Mouse (Mus musculus): ENCODE results near the gene Gna14. TPM values are rescaled to one million over a fixed set of nuclear protein-coding genes. Genes with fewer than 3 reads are reported as not detected.

Gene Gna14
- polyA plus RNA-seq, 1 experiment from 2014 or later, result 0.66 TPM

- H3K27me3 ChIP-seq (ENCODE audit: control insufficient read depth, insufficient read depth, low read length), result no peaks in the 10 kb centered on the region
- no peaks in the 10 kb centered on the region for H3K9me3 ChIP-seq (ENCODE audit: control insufficient read depth, low read length)
- no peak for ATAC-seq (ENCODE audit: low read depth)
- no peak overlapping the region for H3K27ac ChIP-seq (ENCODE audit: low read depth, low read length)
- H3K4me3 ChIP-seq (ENCODE audit: low read depth, low read length), result no peak overlapping the region
- WGBS, result 93% methylated on average over 6 of the region's 6 CpGs
- no peaks in the 10 kb centered on the region for H3K4me1 ChIP-seq (ENCODE audit: control insufficient read depth, insufficient read depth, low read length)
- no peak overlapping the region for H3K4me2 ChIP-seq (ENCODE audit: low read depth, low read length)
- H3K36me3 ChIP-seq (ENCODE audit: control insufficient read depth, insufficient read depth, low read length), result no peaks in the 10 kb centered on the region
- H3K9ac ChIP-seq (replicated peaks; ENCODE audit: low read depth, low read length), result no peak overlapping the region
Observed at GRCm38 (mm10) chr19:16446612-16447011, 11.1 kb downstream of the Gna14 start.

- no peaks in the 10 kb centered on the region for H3K4me1 ChIP-seq (ENCODE audit: control insufficient read depth, insufficient read depth, low read length)
- H3K27ac ChIP-seq (ENCODE audit: low read depth, low read length), result no peak overlapping the region
- no peaks in the 10 kb centered on the region for H3K36me3 ChIP-seq (ENCODE audit: control insufficient read depth, insufficient read depth, low read length)
- H3K27me3 ChIP-seq (ENCODE audit: control insufficient read depth, insufficient read depth, low read length), result no peaks in the 10 kb centered on the region
- no peak overlapping the region for H3K9ac ChIP-seq (replicated peaks; ENCODE audit: low read depth, low read length)
- no peak overlapping the region for H3K4me3 ChIP-seq (ENCODE audit: low read depth, low read length)
- H3K4me2 ChIP-seq (ENCODE audit: low read depth, low read length), result no peak overlapping the region
- 71% methylated on average over 6 of the region's 6 CpGs for WGBS
- peak; percentile 46; the same call in 1 of the 2 replicates for ATAC-seq (ENCODE audit: low read depth)
- H3K9me3 ChIP-seq (ENCODE audit: control insufficient read depth, low read length), result no peaks in the 10 kb centered on the region
Observed at GRCm38 (mm10) chr19:16447832-16448621, 12.5 kb downstream of the Gna14 start.

GRCm38 (mm10) chr19:16448796-16449195 lies 13.2 kb downstream of the Gna14 start:
- Histone ChIP-seq H3K27ac (ENCODE audit: low read depth, low read length) (no peak overlapping the region), H3K9ac (replicated peaks; ENCODE audit: low read depth, low read length) (no peak overlapping the region), H3K27me3 (ENCODE audit: control insufficient read depth, insufficient read depth, low read length) (no peaks in the 10 kb centered on the region), H3K4me2 (ENCODE audit: low read depth, low read length) (no peak overlapping the region), H3K9me3 (ENCODE audit: control insufficient read depth, low read length) (no peaks in the 10 kb centered on the region), H3K4me1 (ENCODE audit: control insufficient read depth, insufficient read depth, low read length) (no peaks in the 10 kb centered on the region), H3K36me3 (ENCODE audit: control insufficient read depth, insufficient read depth, low read length) (no peaks in the 10 kb centered on the region), H3K4me3 (ENCODE audit: low read depth, low read length) (no peak overlapping the region)
- WGBS, result 79% methylated on average over 5 of the region's 5 CpGs
- ATAC-seq (ENCODE audit: low read depth), result no peak

GRCm38 (mm10) chr19:16450824-16451223 lies 15.3 kb downstream of the Gna14 start:
- no peak overlapping the region for H3K27ac ChIP-seq (ENCODE audit: low read depth, low read length)
- no peak for ATAC-seq (ENCODE audit: low read depth)
- no peak overlapping the region for H3K4me3 ChIP-seq (ENCODE audit: low read depth, low read length)
- no peak overlapping the region for H3K9ac ChIP-seq (replicated peaks; ENCODE audit: low read depth, low read length)
- no peaks in the 10 kb centered on the region for H3K4me1 ChIP-seq (ENCODE audit: control insufficient read depth, insufficient read depth, low read length)
- WGBS, result 78% methylated on average over 3 of the region's 3 CpGs
- no peak overlapping the region for H3K4me2 ChIP-seq (ENCODE audit: low read depth, low read length)
- no peaks in the 10 kb centered on the region for H3K27me3 ChIP-seq (ENCODE audit: control insufficient read depth, insufficient read depth, low read length)
- H3K9me3 ChIP-seq (ENCODE audit: control insufficient read depth, low read length), result no peaks in the 10 kb centered on the region
- no peaks in the 10 kb centered on the region for H3K36me3 ChIP-seq (ENCODE audit: control insufficient read depth, insufficient read depth, low read length)

- WGBS, result 82% methylated on average over 2 of the region's 2 CpGs
- no peaks in the 10 kb centered on the region for H3K4me1 ChIP-seq (ENCODE audit: control insufficient read depth, insufficient read depth, low read length)
- no peak overlapping the region for H3K4me2 ChIP-seq (ENCODE audit: low read depth, low read length)
- H3K36me3 ChIP-seq (ENCODE audit: control insufficient read depth, insufficient read depth, low read length), result no peaks in the 10 kb centered on the region
- no peak for ATAC-seq (ENCODE audit: low read depth)
- H3K9ac ChIP-seq (replicated peaks; ENCODE audit: low read depth, low read length), result no peak overlapping the region
- H3K9me3 ChIP-seq (ENCODE audit: control insufficient read depth, low read length), result no peaks in the 10 kb centered on the region
- no peaks in the 10 kb centered on the region for H3K27me3 ChIP-seq (ENCODE audit: control insufficient read depth, insufficient read depth, low read length)
- H3K4me3 ChIP-seq (ENCODE audit: low read depth, low read length), result no peak overlapping the region
- H3K27ac ChIP-seq (ENCODE audit: low read depth, low read length), result no peak overlapping the region
Observed at GRCm38 (mm10) chr19:16456181-16456580, 20.6 kb downstream of the Gna14 start.

GRCm38 (mm10) chr19:16457127-16457526 lies 21.6 kb downstream of the Gna14 start:
- 91% methylated on average over 6 of the region's 6 CpGs for WGBS
- ATAC-seq (ENCODE audit: low read depth), result no peak
- Histone ChIP-seq H3K9ac (replicated peaks; ENCODE audit: low read depth, low read length) (no peak overlapping the region), H3K4me1 (ENCODE audit: control insufficient read depth, insufficient read depth, low read length) (no peaks in the 10 kb centered on the region), H3K4me3 (ENCODE audit: low read depth, low read length) (no peak overlapping the region), H3K27ac (ENCODE audit: low read depth, low read length) (no peak overlapping the region), H3K27me3 (ENCODE audit: control insufficient read depth, insufficient read depth, low read length) (no peaks in the 10 kb centered on the region), H3K4me2 (ENCODE audit: low read depth, low read length) (no peak overlapping the region), H3K36me3 (ENCODE audit: control insufficient read depth, insufficient read depth, low read length) (no peaks in the 10 kb centered on the region), H3K9me3 (ENCODE audit: control insufficient read depth, low read length) (no peaks in the 10 kb centered on the region)

GRCm38 (mm10) chr19:16459317-16459716 lies 23.8 kb downstream of the Gna14 start:
- no peak for ATAC-seq (ENCODE audit: low read depth)
- WGBS, result 42% methylated on average over 5 of the region's 5 CpGs
- Histone ChIP-seq H3K4me3 (ENCODE audit: low read depth, low read length) (no peak overlapping the region), H3K36me3 (ENCODE audit: control insufficient read depth, insufficient read depth, low read length) (no peaks in the 10 kb centered on the region), H3K9ac (replicated peaks; ENCODE audit: low read depth, low read length) (no peak overlapping the region), H3K4me2 (ENCODE audit: low read depth, low read length) (no peak overlapping the region), H3K9me3 (ENCODE audit: control insufficient read depth, low read length) (no peaks in the 10 kb centered on the region), H3K27ac (ENCODE audit: low read depth, low read length) (no peak overlapping the region), H3K4me1 (ENCODE audit: control insufficient read depth, insufficient read depth, low read length) (no peaks in the 10 kb centered on the region), H3K27me3 (ENCODE audit: control insufficient read depth, insufficient read depth, low read length) (no peaks in the 10 kb centered on the region)

- ATAC-seq (ENCODE audit: low read depth), result no peak
- 54% methylated on average over 6 of the region's 6 CpGs for WGBS
Observed at GRCm38 (mm10) chr19:16460292-16460691, 24.7 kb downstream of the Gna14 start.

GRCm38 (mm10) chr19:16460831-16461230 lies 25.3 kb downstream of the Gna14 start:
- H3K27me3 ChIP-seq (ENCODE audit: control insufficient read depth, insufficient read depth, low read length), result no peaks in the 10 kb centered on the region
- no peak for ATAC-seq (ENCODE audit: low read depth)
- no peaks in the 10 kb centered on the region for H3K36me3 ChIP-seq (ENCODE audit: control insufficient read depth, insufficient read depth, low read length)
- H3K4me3 ChIP-seq (ENCODE audit: low read depth, low read length), result no peak overlapping the region
- no peak overlapping the region for H3K9ac ChIP-seq (replicated peaks; ENCODE audit: low read depth, low read length)
- no peak overlapping the region for H3K27ac ChIP-seq (ENCODE audit: low read depth, low read length)
- WGBS, result 87% methylated on average over 14 of the region's 14 CpGs
- no peak overlapping the region for H3K4me2 ChIP-seq (ENCODE audit: low read depth, low read length)
- no peaks in the 10 kb centered on the region for H3K4me1 ChIP-seq (ENCODE audit: control insufficient read depth, insufficient read depth, low read length)
- H3K9me3 ChIP-seq (ENCODE audit: control insufficient read depth, low read length), result no peaks in the 10 kb centered on the region

More at GRCm38 (mm10) chr19:16460292-16460691, 24.7 kb downstream of the Gna14 start:
- no peak overlapping the region for H3K9ac ChIP-seq (replicated peaks; ENCODE audit: low read depth, low read length)
- H3K27me3 ChIP-seq (ENCODE audit: control insufficient read depth, insufficient read depth, low read length), result no peaks in the 10 kb centered on the region
- H3K4me1 ChIP-seq (ENCODE audit: control insufficient read depth, insufficient read depth, low read length), result no peaks in the 10 kb centered on the region
- no peak overlapping the region for H3K4me2 ChIP-seq (ENCODE audit: low read depth, low read length)
- no peaks in the 10 kb centered on the region for H3K36me3 ChIP-seq (ENCODE audit: control insufficient read depth, insufficient read depth, low read length)
- no peaks in the 10 kb centered on the region for H3K9me3 ChIP-seq (ENCODE audit: control insufficient read depth, low read length)
- no peak overlapping the region for H3K4me3 ChIP-seq (ENCODE audit: low read depth, low read length)
- no peak overlapping the region for H3K27ac ChIP-seq (ENCODE audit: low read depth, low read length)

Data from neural tube, embryonic 14.5 days (tissue).